Mouse (Mus musculus) gastrocnemius, adult 2 months (tissue): ENCODE data around the gene Gm826. TPM values are rescaled to one million over a fixed set of nuclear protein-coding genes. Genes with fewer than 3 reads are reported as not detected.

ENCODE experiments used
- DNase-seq: peaks from one replicate; pipeline ENCODE4 v3.0.0; 2022
- H3K27ac ChIP-seq: fragments of 200-600 bp; 2 replicates; pipeline ENCODE4 v1.8.1; 2022; ENCODE audit warnings: mild to moderate bottlenecking
- H3K4me3 ChIP-seq: fragments of 200-600 bp; 2 replicates; pipeline ENCODE4 v1.8.1; 2022; ENCODE audit warnings: mild to moderate bottlenecking, moderate library complexity
- CTCF ChIP-seq: fragments of 200-600 bp; IDR thresholded peaks from 2 replicates; pipeline ENCODE4 v1.8.1; 2022; ENCODE audit warnings: antibody characterized with exemption, mild to moderate bottlenecking, moderate library complexity
- intact Hi-C: fragments of 180-260 bp; cut with DNase I; formaldehyde crosslinking; loops from one replicate; pipeline ENCODE4 v1.15.1; 2025
- total RNA-seq, 2 experiments: library from RNA; stranded (reverse); gene quantifications; 2 replicates each; pipeline ENCODE4 v1.2.3; 2021

The Gm826 gene
- total RNA-seq, 2 experiments from 2014 or later: 4.0 to 8.3 TPM

DNA sequence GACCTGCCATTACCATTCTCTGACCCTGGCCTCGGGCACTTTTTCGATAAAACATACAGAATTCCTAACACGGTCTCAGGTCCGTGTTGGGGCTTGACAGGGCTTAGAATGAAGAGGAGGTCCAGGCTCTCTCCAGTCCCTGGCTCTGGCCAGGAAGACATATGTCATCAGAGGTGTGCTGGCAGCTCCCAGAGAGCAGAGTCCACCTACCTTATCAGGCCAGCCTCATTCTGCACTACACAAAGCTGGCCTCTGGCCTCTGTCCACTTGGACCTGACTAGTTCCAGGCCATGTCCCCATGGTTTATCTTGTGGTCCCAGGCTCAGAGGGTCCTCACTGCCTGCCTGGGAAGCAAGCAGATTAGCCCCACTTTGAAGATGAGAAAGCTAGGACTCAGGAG is 15.6 kb upstream of the Gm826 start:
- no peak overlapping the region for H3K27ac ChIP-seq
- intact Hi-C loops: no loop called here
- no peak for DNase-seq
- H3K4me3 ChIP-seq: no peak overlapping the region
- no peak for TF ChIP-seq CTCF

DNA sequence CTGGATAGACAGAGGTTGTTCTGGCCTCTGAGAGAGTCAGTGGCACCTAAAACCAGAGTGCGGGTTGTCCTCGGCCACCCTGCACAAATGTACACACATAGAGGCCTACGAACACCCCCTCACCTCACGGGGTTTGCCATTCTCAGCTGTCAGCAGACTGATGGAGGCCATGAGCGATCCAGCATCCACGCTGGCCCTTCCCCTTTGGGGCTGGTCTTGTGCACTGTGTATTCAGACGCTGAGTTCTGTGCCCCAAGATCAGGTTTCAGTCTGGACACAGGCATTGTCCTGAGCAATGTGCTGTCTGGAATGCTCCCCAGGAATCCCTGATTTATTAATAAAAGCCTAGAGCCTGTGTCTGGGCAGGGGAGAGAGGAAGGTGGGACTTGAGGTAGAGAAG is 14.8 kb upstream of the Gm826 start:
- Histone ChIP-seq H3K27ac (no peak overlapping the region), H3K4me3 (no peak overlapping the region)
- intact Hi-C loops: no loop called here
- no peak for TF ChIP-seq CTCF
- DNase-seq: no peak

GRCm38 (mm10) chr2:160348072-160348604 is 14.2 kb upstream of the Gm826 start:
- no peak for DNase-seq
- no peak overlapping the region for H3K4me3 ChIP-seq
- no peak overlapping the region for H3K27ac ChIP-seq
- intact Hi-C loops: no loop called here
- no peak for TF ChIP-seq CTCF

DNA sequence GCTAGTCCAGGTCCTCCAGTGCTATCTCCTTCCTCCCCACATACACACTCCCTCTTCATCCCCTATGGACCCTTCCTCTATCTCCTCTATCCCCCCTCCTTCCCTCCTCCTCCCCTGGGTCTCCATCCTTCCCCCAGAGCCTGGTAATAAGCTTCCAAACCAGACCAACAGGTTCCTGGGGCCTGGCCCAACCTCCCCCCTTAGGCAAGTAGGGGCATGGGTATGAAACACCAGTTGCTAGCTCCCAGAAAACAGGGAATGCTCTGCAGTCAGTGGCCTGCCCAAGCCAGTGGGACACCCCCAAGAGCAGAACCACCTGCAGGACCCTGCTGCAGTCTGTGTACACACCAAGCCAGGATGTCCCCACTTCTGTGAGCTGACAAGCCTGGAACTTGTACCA is 11.7 kb upstream of the Gm826 start:
- TF ChIP-seq CTCF: no peak
- no peak for DNase-seq
- intact Hi-C loops: no loop called here
- no peak overlapping the region for H3K27ac ChIP-seq
- no peak overlapping the region for H3K4me3 ChIP-seq

DNA sequence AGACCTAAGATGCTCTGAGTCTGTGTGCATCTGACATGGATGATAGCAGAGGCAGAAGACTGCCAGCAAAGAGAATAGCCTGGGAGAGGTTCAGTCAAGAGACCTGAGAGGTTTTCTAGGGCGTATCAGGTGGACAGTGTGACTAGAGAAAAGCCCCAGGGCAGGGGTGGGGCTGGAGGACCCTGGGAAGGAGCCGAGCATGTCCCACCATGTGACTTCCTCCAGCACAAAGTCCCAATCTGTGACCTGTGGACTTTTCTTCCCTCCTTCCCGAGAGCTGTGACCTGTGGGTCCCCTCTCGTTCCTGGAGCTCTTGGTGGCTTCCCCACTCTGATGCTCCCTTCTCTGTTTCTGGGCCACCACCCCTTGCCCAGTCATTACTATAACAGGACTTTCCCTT is 6.2 kb upstream of the Gm826 start:
- Histone ChIP-seq H3K4me3 (no peak overlapping the region), H3K27ac (no peak overlapping the region)
- no peak for TF ChIP-seq CTCF
- intact Hi-C loops: no loop called here
- no peak for DNase-seq

- intact Hi-C loops: no loop called here
- no peak overlapping the region for H3K4me3 ChIP-seq
- no peak for TF ChIP-seq CTCF
- DNase-seq: no peak
- no peak overlapping the region for H3K27ac ChIP-seq
These were observed 5.6 kb upstream of the Gm826 start for GRCm38 (mm10) chr2:160339595-160339994.

GRCm38 (mm10) chr2:160336053-160336452 is 2.1 kb upstream of the Gm826 start:
- DNase-seq: peak; percentile 77
- intact Hi-C loops: no loop called here
- no peak for TF ChIP-seq CTCF
- peak overlapping the region; percentile 39; the same call in 1 of the 2 replicates for H3K27ac ChIP-seq
- no peak overlapping the region for H3K4me3 ChIP-seq

GRCm38 (mm10) chr2:160335043-160335442 is 1.1 kb upstream of the Gm826 start:
- H3K4me3 ChIP-seq: peak overlapping the region; percentile 29
- DNase-seq: no peak
- TF ChIP-seq CTCF: no peak
- peak overlapping the region; percentile 81 for H3K27ac ChIP-seq
- intact Hi-C loops: no loop called here

- Histone ChIP-seq H3K27ac (peak overlapping the region; percentile 81), H3K4me3 (peak overlapping the region; percentile 23)
- intact Hi-C loops: loop anchor here (2.0 kb wide), 1 partner anchor 32 kb away; no protein-coding TSS in a partner anchor
- no peak for TF ChIP-seq CTCF
- peak; percentile 69 for DNase-seq
These were observed 1.2 kb downstream of the Gm826 start for GRCm38 (mm10) chr2:160332516-160333325.

DNA sequence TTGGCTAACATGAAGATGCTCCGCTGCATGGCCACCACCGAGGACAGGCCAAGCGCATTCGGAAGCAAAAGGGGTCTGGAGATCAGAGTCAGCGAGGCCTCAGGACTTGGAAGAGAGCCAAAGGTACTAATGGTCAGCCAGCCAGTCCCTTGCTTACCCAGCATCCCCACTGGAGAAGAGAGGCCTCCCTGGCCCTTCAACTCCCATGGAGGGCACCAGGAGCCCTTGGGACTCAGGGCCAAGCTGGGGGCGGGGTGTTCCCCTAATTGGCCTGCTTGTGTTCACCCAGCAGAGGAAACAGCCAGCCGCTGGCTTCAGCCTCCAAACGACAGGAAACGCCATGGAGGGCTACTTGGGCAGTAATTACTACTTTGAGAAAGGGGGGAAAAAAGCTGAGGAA is 5.1 kb downstream of the Gm826 start:
- Histone ChIP-seq H3K4me3 (no peak overlapping the region), H3K27ac (no peak overlapping the region)
- intact Hi-C loops: no loop called here
- DNase-seq: no peak
- TF ChIP-seq CTCF: no peak

- TF ChIP-seq CTCF: no peak
- intact Hi-C loops: no loop called here
- DNase-seq: no peak
- no peak overlapping the region for H3K4me3 ChIP-seq
- peak overlapping the region; percentile 62; the same call in 1 of the 2 replicates for H3K27ac ChIP-seq
These were observed 6.2 kb downstream of the Gm826 start for GRCm38 (mm10) chr2:160327716-160328115.

DNA sequence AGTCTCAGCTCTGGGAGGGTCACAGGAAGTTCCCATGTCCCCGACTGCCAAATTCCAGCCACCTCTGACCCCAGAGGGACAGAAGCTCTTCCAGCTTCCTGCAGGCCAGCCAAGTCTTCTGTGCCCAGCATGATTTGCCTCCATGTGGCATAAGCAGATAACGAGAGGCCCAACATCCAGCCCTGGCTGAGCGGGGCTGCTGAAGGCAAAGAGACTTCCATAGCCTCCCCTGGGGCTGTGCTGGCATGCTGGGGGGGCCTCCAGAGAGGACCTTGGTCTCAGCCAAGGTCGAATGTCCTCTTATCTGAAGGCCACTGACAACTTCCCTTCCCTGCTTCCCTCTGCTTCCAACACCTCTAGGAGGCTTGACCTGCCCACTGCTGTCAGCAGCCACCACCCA is 6.8 kb downstream of the Gm826 start:
- DNase-seq: no peak
- no peak overlapping the region for H3K4me3 ChIP-seq
- no peak for TF ChIP-seq CTCF
- intact Hi-C loops: no loop called here
- peak overlapping the region; percentile 62; the same call in 1 of the 2 replicates for H3K27ac ChIP-seq

GRCm38 (mm10) chr2:160325105-160325644 is 8.8 kb downstream of the Gm826 start:
- no peak for DNase-seq
- no peak overlapping the region for H3K4me3 ChIP-seq
- intact Hi-C loops: no loop called here

More at GRCm38 (mm10) chr2:160325105-160325644, 8.8 kb downstream of the Gm826 start:
- no peak for TF ChIP-seq CTCF
- H3K27ac ChIP-seq: no peak overlapping the region
